Comparison of ENCODE assay signal across 12 mouse cellular contexts in genomic region chr2:132270331-132270951, GRCm38 (mm10). TPM values are rescaled to one million over a fixed set of nuclear protein-coding genes. Genes with fewer than 3 reads are reported as not detected.
DNase-seq lines count a peak whose midpoint lies in the region; ATAC-seq lines count a peak whose summit lies in the region.
"Had no signal": no experiment of that assay in that cellular context is flagged by ENCODE, and none has a peak within 500 bp of the region (broad histone marks: within the 10 kb centered on the region; RNA-seq: fewer than 3 reads in every experiment).

No protein-coding gene starts in this region.

- peak; percentile 52 for ATAC-seq in heart, embryonic 16.5 days (replicated peaks; ENCODE audit: extremely low read depth, insufficient read depth, low FRiP score)
- no peak for ATAC-seq in heart, embryonic 12.5 days (ENCODE audit: insufficient number of reproducible peaks, low FRiP score)
- 0 out of 2 replicates have a peak, but pooled peaks have one; percentile 25 for ATAC-seq in midbrain, embryonic 16.5 days
- ATAC-seq in midbrain, embryonic 11.5 days (ENCODE audit: low FRiP score), result no peak
- ATAC-seq in hindbrain, embryonic 14.5 days (ENCODE audit: low FRiP score), result no peak
- ATAC-seq: Patski had no signal

- H3K9me3 ChIP-seq in heart, embryonic 16.5 days (replicated peaks; ENCODE audit: control insufficient read depth, low read length), result no peaks in the 10 kb centered on the region
- 0 out of 2 replicates have a peak, but pooled peaks cover under 1% of the 10 kb centered on the region for H3K9me3 ChIP-seq in heart, embryonic 12.5 days (replicated peaks)
- no peaks in the 10 kb centered on the region for H3K9me3 ChIP-seq in midbrain, embryonic 16.5 days (replicated peaks; ENCODE audit: control insufficient read depth, low read length, poor library complexity, severe bottlenecking)
- H3K9me3 ChIP-seq in midbrain, embryonic 11.5 days (ENCODE audit: control insufficient read depth, low read length), result no peaks in the 10 kb centered on the region
- no peaks in the 10 kb centered on the region for H3K9me3 ChIP-seq in hindbrain, embryonic 14.5 days (ENCODE audit: control insufficient read depth, low read length)

- no peak overlapping the region for H3K9ac ChIP-seq in heart, embryonic 16.5 days (ENCODE audit: low read length)
- H3K9ac ChIP-seq in heart, embryonic 12.5 days, result no peak overlapping the region
- no peak overlapping the region for H3K9ac ChIP-seq in midbrain, embryonic 16.5 days (ENCODE audit: low read depth, low read length)
- no peak overlapping the region for H3K9ac ChIP-seq in midbrain, embryonic 11.5 days (ENCODE audit: low read length)
- no peak overlapping the region for H3K9ac ChIP-seq in hindbrain, embryonic 14.5 days

- H3K36me3 ChIP-seq in heart, embryonic 16.5 days (ENCODE audit: control insufficient read depth, insufficient read depth), result no peaks in the 10 kb centered on the region
- no peaks in the 10 kb centered on the region for H3K36me3 ChIP-seq in heart, embryonic 12.5 days
- no peaks in the 10 kb centered on the region for H3K36me3 ChIP-seq in midbrain, embryonic 16.5 days (ENCODE audit: control insufficient read depth, insufficient read depth, low read length)
- no peaks in the 10 kb centered on the region for H3K36me3 ChIP-seq in midbrain, embryonic 11.5 days (ENCODE audit: control insufficient read depth, insufficient read depth, low read length)
- H3K36me3 ChIP-seq in hindbrain, embryonic 14.5 days (replicated peaks; ENCODE audit: control insufficient read depth, insufficient read depth), result no peaks in the 10 kb centered on the region

- H3K4me2 ChIP-seq in heart, embryonic 16.5 days (ENCODE audit: low read depth, low read length), result no peak overlapping the region
- no peak overlapping the region for H3K4me2 ChIP-seq in heart, embryonic 12.5 days
- H3K4me2 ChIP-seq in midbrain, embryonic 16.5 days (ENCODE audit: low read length), result no peak overlapping the region
- no peak overlapping the region for H3K4me2 ChIP-seq in midbrain, embryonic 11.5 days
- H3K4me2 ChIP-seq in hindbrain, embryonic 14.5 days (replicated peaks), result no peak overlapping the region

- H3K27ac ChIP-seq in heart, embryonic 16.5 days (ENCODE audit: low read length), result no peak overlapping the region; the same call in 1 of the 2 replicates
- H3K27ac ChIP-seq in heart, embryonic 12.5 days (ENCODE audit: poor library complexity, severe bottlenecking), result no peak overlapping the region
- no peak overlapping the region for H3K27ac ChIP-seq in midbrain, embryonic 16.5 days (ENCODE audit: low read length)
- H3K27ac ChIP-seq in midbrain, embryonic 11.5 days (ENCODE audit: low read depth, low read length), result no peak overlapping the region
- H3K27ac ChIP-seq in hindbrain, embryonic 14.5 days, result no peak overlapping the region

- peaks cover 21% of the 10 kb centered on the region for H3K4me1 ChIP-seq in heart, embryonic 16.5 days (ENCODE audit: control insufficient read depth, insufficient read depth, low read length)
- peaks cover 20% of the 10 kb centered on the region for H3K4me1 ChIP-seq in heart, embryonic 12.5 days (replicated peaks)
- H3K4me1 ChIP-seq in midbrain, embryonic 16.5 days (ENCODE audit: control insufficient read depth, insufficient read depth, low read length), result no peaks in the 10 kb centered on the region
- no peaks in the 10 kb centered on the region for H3K4me1 ChIP-seq in midbrain, embryonic 11.5 days (ENCODE audit: control insufficient read depth, insufficient read depth, low read length)
- H3K4me1 ChIP-seq in hindbrain, embryonic 14.5 days (replicated peaks; ENCODE audit: control insufficient read depth, insufficient read depth, low read length), result no peaks in the 10 kb centered on the region

- H3K4me3 ChIP-seq in heart, embryonic 16.5 days (ENCODE audit: low read length), result no peak overlapping the region
- no peak overlapping the region for H3K4me3 ChIP-seq in heart, embryonic 12.5 days
- no peak overlapping the region for H3K4me3 ChIP-seq in midbrain, embryonic 16.5 days (ENCODE audit: low read depth, low read length)
- H3K4me3 ChIP-seq in midbrain, embryonic 11.5 days (ENCODE audit: low read depth, low read length), result no peak overlapping the region
- H3K4me3 ChIP-seq in hindbrain, embryonic 14.5 days (replicated peaks; ENCODE audit: low read length), result no peak overlapping the region

- no peaks in the 10 kb centered on the region for H3K27me3 ChIP-seq in heart, embryonic 16.5 days (ENCODE audit: control insufficient read depth, insufficient read depth, low read length)
- no peaks in the 10 kb centered on the region for H3K27me3 ChIP-seq in heart, embryonic 12.5 days (replicated peaks)
- no peaks in the 10 kb centered on the region for H3K27me3 ChIP-seq in midbrain, embryonic 16.5 days (ENCODE audit: control insufficient read depth, insufficient read depth, low read depth, low read length)
- no peaks in the 10 kb centered on the region for H3K27me3 ChIP-seq in midbrain, embryonic 11.5 days (ENCODE audit: control insufficient read depth, insufficient read depth, low read length)
- no peaks in the 10 kb centered on the region for H3K27me3 ChIP-seq in hindbrain, embryonic 14.5 days (ENCODE audit: control insufficient read depth, insufficient read depth, low read length)
- H3K27me3 ChIP-seq: CH12.LX, Patski had no signal

- 35% methylated on average over 2 of the region's 2 CpGs for WGBS in heart, embryonic 16.5 days
- WGBS in heart, embryonic 12.5 days, result 47% methylated on average over 2 of the region's 2 CpGs
- 91% methylated on average over 2 of the region's 2 CpGs for WGBS in midbrain, embryonic 16.5 days
- WGBS in midbrain, embryonic 11.5 days, result 89% methylated on average over 2 of the region's 2 CpGs
- 98% methylated on average over 2 of the region's 2 CpGs for WGBS in hindbrain, embryonic 14.5 days

- no peak for DNase-seq in midbrain, embryonic 11.5 days (ENCODE audit: low spot score, missing footprints)
- peak; percentile 79 for DNase-seq in kidney, postnatal 25 days
- DNase-seq in B cell, adult 2 months, result no peak
- no peak for DNase-seq in hindbrain, embryonic 14.5 days (ENCODE audit: low spot score)
- DNase-seq: adrenal gland, adult 8-10 months; lung, postnatal 14 days; spleen, adult 18-20 months had no signal

RNA-seq across cellular contexts. Expression of gene Cds2, which starts 7.5 kb away (rescaled TPM):
- polyA plus RNA-seq in heart, embryonic 16.5 days (2015; fragmentation: Nextera tagmentation; extraction: Ambion mirVana), result 24.6 and 28.2 TPM in 2 replicates
- 18.9 and 21.0 TPM in 2 replicates for polyA plus RNA-seq in heart, embryonic 12.5 days (2016; fragmentation: Nextera tagmentation; extraction: Ambion mirVana)
- 40.1 and 40.3 TPM in 2 replicates for polyA plus RNA-seq in midbrain, embryonic 16.5 days (2015; fragmentation: Nextera tagmentation; extraction: Ambion mirVana)
- 25.6 and 30.7 TPM in 2 replicates for polyA plus RNA-seq in midbrain, embryonic 11.5 days (2014; fragmentation: Nextera tagmentation; extraction: Ambion mirVana)
- polyA plus RNA-seq in hindbrain, embryonic 14.5 days (2014; fragmentation: Nextera tagmentation; extraction: Ambion mirVana), result 57.2 and 59.9 TPM in 2 replicates

RNA-seq across cellular contexts. Expression of gene Pcna, which starts 17.3 kb away (rescaled TPM):
- polyA plus RNA-seq in heart, embryonic 16.5 days (2015; fragmentation: Nextera tagmentation; extraction: Ambion mirVana), result 151 and 206 TPM in 2 replicates
- polyA plus RNA-seq in heart, embryonic 12.5 days (2016; fragmentation: Nextera tagmentation; extraction: Ambion mirVana), result 172 and 177 TPM in 2 replicates
- polyA plus RNA-seq in midbrain, embryonic 16.5 days (2015; fragmentation: Nextera tagmentation; extraction: Ambion mirVana), result 88.2 and 94.7 TPM in 2 replicates
- polyA plus RNA-seq in midbrain, embryonic 11.5 days (2014; fragmentation: Nextera tagmentation; extraction: Ambion mirVana), result 405 and 408 TPM in 2 replicates
- polyA plus RNA-seq in hindbrain, embryonic 14.5 days (2014; fragmentation: Nextera tagmentation; extraction: Ambion mirVana), result 111 and 120 TPM in 2 replicates

RNA-seq across cellular contexts. Expression of gene Tmem230, which starts 22.8 kb away (rescaled TPM):
- polyA plus RNA-seq in heart, embryonic 16.5 days (2015; fragmentation: Nextera tagmentation; extraction: Ambion mirVana), result 37.3 and 46.5 TPM in 2 replicates
- polyA plus RNA-seq in heart, embryonic 12.5 days (2016; fragmentation: Nextera tagmentation; extraction: Ambion mirVana), result 40.3 and 40.7 TPM in 2 replicates
- 45.4 and 46.6 TPM in 2 replicates for polyA plus RNA-seq in midbrain, embryonic 16.5 days (2015; fragmentation: Nextera tagmentation; extraction: Ambion mirVana)
- 54.2 and 57.1 TPM in 2 replicates for polyA plus RNA-seq in midbrain, embryonic 11.5 days (2014; fragmentation: Nextera tagmentation; extraction: Ambion mirVana)
- 47.1 and 48.8 TPM in 2 replicates for polyA plus RNA-seq in hindbrain, embryonic 14.5 days (2014; fragmentation: Nextera tagmentation; extraction: Ambion mirVana)

Comparison
In these comparisons a context has a peak if more than half of its experiments do, and no peak if none do; other contexts are left out.
1. ATAC-seq: peak in heart, embryonic 16.5 days (single experiment) and midbrain, embryonic 16.5 days (single experiment); none in heart, embryonic 12.5 days (single experiment), midbrain, embryonic 11.5 days (single experiment) and hindbrain, embryonic 14.5 days (single experiment).
2. DNase-seq: peak in kidney, postnatal 25 days (2 of 2); none in midbrain, embryonic 11.5 days (single experiment), B cell, adult 2 months (0 of 2) and hindbrain, embryonic 14.5 days (single experiment).